Mouse (Mus musculus) stomach, postnatal 0 days (tissue): Measurements from ENCODE around the gene Rbx1.

ENCODE experiments used
- CTCF ChIP-seq: IDR thresholded peaks from 2 replicates; pipeline ENCODE4 v1.5.1; 2016; ENCODE audit warnings: antibody characterized with exemption, low read depth, mild to moderate bottlenecking, moderate library complexity
- EP300 ChIP-seq: optimal IDR thresholded peaks from 2 replicates; pipeline ENCODE3; 2016; ENCODE audit warnings: antibody characterized with exemption

GRCm38 (mm10) chr15:81518031-81518430 is 51.9 kb downstream of the Rbx1 start:
- TF ChIP-seq CTCF (no peak), EP300 (no peak)
